Mouse (Mus musculus) midbrain, embryonic 15.5 days (tissue): ENCODE results near the gene Ppp3r1. TPM values are rescaled to one million over a fixed set of nuclear protein-coding genes. Genes with fewer than 3 reads are reported as not detected.
A peak's percentile ranks its signal among the peaks of the same experiment; 100 is the strongest.

Source experiments
- ATAC-seq: fragments of 200-750 bp; cut with Nextera tagmentation; replicated peaks from 2 replicates; pipeline ENCODE4 v1.8.0; 2017; ENCODE audit warnings: moderate TSS enrichment
- H3K27ac ChIP-seq: fragments of 300-500 bp; sonication (generic); 2 replicates; pipeline ENCODE4 v1.5.1; 2015; ENCODE audit warnings: mild to moderate bottlenecking, inconsistent platforms
- H3K27me3 ChIP-seq: fragments of 300-500 bp; sonication (generic); replicated peaks from 2 replicates; pipeline ENCODE4 v1.6.1; 2015; ENCODE audit warnings: inconsistent platforms
- H3K36me3 ChIP-seq: fragments of 300-500 bp; sonication (generic); replicated peaks from 2 replicates; pipeline ENCODE4 v1.6.1; 2015; ENCODE audit warnings: inconsistent platforms
- H3K4me1 ChIP-seq: fragments of 300-500 bp; sonication (generic); 2 replicates; pipeline ENCODE4 v1.6.1; 2015; ENCODE audit warnings: inconsistent platforms
- H3K4me2 ChIP-seq: fragments of 300-500 bp; sonication (generic); 2 replicates; pipeline ENCODE4 v1.6.1; 2015; ENCODE audit warnings: inconsistent platforms, mild to moderate bottlenecking, moderate library complexity
- H3K4me3 ChIP-seq: fragments of 300-500 bp; sonication (generic); 2 replicates; pipeline ENCODE4 v1.5.1; 2015; ENCODE audit warnings: mild to moderate bottlenecking, inconsistent platforms
- H3K9ac ChIP-seq: fragments of 300-500 bp; sonication (generic); 2 replicates; pipeline ENCODE4 v1.6.1; 2015; ENCODE audit warnings: mild to moderate bottlenecking, inconsistent platforms
- H3K9me3 ChIP-seq: fragments of 300-500 bp; sonication (generic); 2 replicates; pipeline ENCODE4 v1.6.1; 2016; ENCODE audit warnings: inconsistent platforms
- WGBS: fragments of 180-500 bp; shearing (Covaris S2); methylation state at CpG from one replicate; pipeline ENCODE4 v1.1.7; 2015; ENCODE audit warnings: mixed read lengths; 5-methylcytosine and 5-hydroxymethylcytosine counted together
- polyA plus RNA-seq: library from polyadenylated mRNA; unstranded; fragments of >200 nt; fragmentation: Nextera tagmentation; extraction: Ambion mirVana; gene quantifications from 2 replicates; pipeline ENCODE4 v1.2.1, GENCODE M21; 2015

Ppp3r1 gene
- 195 and 200 TPM in 2 replicates for polyA plus RNA-seq

DNA sequence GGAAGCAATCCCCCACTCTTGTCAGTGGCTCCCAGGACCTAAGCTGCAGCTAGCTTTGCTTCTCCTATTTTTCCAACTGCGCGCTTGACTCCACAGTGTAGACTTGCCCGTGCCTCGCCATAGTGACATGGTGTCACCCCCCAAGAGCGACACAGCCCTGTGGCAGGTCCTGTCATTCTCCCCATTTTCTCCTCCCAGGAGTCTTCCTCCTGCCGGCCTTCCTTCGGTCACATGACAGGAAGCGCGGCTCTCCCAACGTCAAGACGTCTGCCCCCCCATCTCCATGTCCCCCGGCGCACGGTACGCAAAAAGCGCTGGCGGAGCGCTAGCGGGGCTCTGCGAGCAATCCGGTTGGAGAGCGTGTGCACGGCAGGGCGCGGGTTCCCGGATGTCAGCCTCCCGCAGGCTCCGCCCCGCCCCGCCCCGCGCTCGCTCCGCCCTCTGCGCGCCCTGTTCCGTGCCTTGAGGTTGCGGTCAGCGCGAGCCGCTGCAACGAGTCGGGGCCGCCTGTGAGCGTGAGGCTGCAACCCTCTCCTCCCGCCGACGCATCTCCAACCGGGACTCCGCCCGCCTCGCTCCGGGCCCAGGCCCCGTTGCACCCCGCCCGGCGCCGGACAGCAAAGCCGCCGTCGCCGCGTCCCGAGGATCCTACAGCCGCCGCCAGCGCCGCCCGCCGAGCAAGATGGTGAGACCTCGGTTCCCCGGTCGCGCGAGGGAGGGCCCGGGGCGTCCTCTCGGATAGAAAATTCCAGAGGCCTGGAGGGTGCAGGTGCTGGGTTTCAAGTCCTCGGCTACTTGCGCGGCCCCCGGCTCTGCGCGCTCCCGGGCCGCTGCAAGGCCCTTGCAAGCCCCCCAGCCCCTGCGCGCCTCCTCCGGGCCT lies at the start of gene Ppp3r1:
Ppp3r1 (plus strand) TSS at position 406 of the 880 bp plus-strand sequence.
- peak within 1 kb of the TSS; percentile 100 for H3K4me3 ChIP-seq
- no peaks in the 10 kb centered on the region for H3K27me3 ChIP-seq
- H3K36me3 ChIP-seq = no peaks in the 10 kb centered on the region
- H3K9ac ChIP-seq = peak within 1 kb of the TSS; percentile 99
- ATAC-seq = peak; percentile 98
- under 1% methylated on average over 84 of the region's 89 CpGs for WGBS
- H3K27ac ChIP-seq = peak within 1 kb of the TSS; percentile 96
- H3K4me2 ChIP-seq = peak within 1 kb of the TSS; percentile 68
- H3K9me3 ChIP-seq = no peaks in the 10 kb centered on the region
- H3K4me1 ChIP-seq = peaks cover 37% of the 10 kb centered on the region

DNA sequence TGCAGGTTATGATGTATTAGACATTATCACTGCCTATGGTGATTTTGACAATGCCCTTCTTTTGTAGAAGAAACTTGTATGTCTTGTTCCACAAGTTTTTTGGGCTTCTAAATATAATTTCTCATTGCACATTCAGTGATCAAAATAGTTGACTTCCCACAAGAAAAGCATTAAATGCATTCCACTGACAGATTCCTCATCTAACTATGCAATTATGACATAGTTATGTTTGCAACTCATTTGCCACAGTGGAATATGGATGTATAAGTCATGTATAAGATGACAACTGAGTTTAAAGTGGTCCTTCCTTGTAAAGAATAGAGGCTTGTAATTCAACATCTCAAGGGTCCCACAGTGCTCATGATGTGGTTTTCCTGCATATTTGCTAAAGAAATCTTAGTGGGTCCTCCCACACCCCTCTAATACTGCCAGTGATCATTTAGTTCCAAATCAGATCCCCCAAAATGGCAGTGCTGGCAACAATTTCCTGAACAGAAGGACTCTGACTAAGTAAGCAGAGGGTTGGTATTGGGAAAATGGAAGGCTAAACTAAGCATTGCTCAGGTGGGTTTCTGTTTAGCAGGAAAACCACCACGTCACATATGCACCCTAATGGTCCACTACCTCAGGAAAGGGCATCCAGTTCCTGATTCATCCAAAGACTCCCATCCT lies 46.5 kb upstream of the Ppp3r1 start:
- H3K27ac ChIP-seq = no peak overlapping the region
- no peaks in the 10 kb centered on the region for H3K36me3 ChIP-seq
- H3K27me3 ChIP-seq = no peaks in the 10 kb centered on the region
- no peak overlapping the region for H3K4me2 ChIP-seq
- H3K9ac ChIP-seq = no peak overlapping the region
- H3K4me3 ChIP-seq = no peak overlapping the region
- WGBS = 74% methylated on average over 1 of the region's 1 CpGs
- no peaks in the 10 kb centered on the region for H3K9me3 ChIP-seq
- no peak for ATAC-seq
- H3K4me1 ChIP-seq = no peaks in the 10 kb centered on the region

DNA sequence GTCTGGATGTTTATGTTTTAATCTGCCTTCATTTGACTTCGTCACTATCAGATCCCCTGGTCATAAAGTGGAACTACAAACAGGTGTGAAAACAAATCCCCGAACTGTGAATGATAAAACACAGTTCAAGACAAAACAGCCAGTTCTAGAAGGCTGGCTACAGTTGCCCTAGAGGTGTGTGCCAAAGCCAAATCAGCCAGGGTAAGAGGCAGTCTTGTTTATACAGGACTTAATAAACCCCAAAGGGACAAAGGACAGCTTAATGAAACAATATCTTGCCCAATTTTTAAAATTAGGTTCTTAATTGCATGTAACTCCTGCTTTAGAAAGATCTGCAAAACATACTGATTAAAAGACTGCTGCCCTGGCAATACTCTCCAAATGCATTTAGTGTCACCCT lies 32.6 kb upstream of the Ppp3r1 start:
- Histone ChIP-seq H3K4me2 (no peak overlapping the region), H3K36me3 (no peaks in the 10 kb centered on the region), H3K9me3 (no peaks in the 10 kb centered on the region), H3K4me1 (no peaks in the 10 kb centered on the region), H3K27ac (no peak overlapping the region), H3K27me3 (no peaks in the 10 kb centered on the region), H3K4me3 (no peak overlapping the region), H3K9ac (no peak overlapping the region)
- 80% methylated on average over 2 of the region's 2 CpGs for WGBS
- ATAC-seq = no peak

DNA sequence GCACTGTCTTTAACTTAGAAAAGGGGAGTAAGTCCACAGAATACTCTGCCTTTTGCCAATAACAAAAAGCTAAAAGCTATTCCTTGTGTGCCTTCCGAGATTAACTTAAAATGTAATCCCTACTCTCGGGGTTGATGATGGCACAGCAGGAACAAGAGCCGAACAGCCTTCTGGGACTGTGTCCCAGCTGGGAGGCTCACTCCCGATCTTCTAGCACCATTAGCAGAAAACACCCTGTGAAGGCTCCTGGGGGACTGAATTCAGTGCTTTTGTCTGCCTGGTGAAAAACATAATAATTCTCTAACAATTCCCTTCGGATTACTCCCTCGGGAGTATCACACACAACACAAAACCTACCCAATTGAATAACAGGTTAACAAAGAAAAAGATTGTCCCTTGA lies 23.4 kb upstream of the Ppp3r1 start:
- no peak overlapping the region for H3K4me3 ChIP-seq
- WGBS = 8% methylated on average over 6 of the region's 6 CpGs
- H3K36me3 ChIP-seq = no peaks in the 10 kb centered on the region
- H3K4me1 ChIP-seq = no peaks in the 10 kb centered on the region
- H3K4me2 ChIP-seq = no peak overlapping the region
- ATAC-seq = no peak
- H3K9me3 ChIP-seq = no peaks in the 10 kb centered on the region
- H3K9ac ChIP-seq = no peak overlapping the region
- no peak overlapping the region for H3K27ac ChIP-seq
- H3K27me3 ChIP-seq = no peaks in the 10 kb centered on the region

DNA sequence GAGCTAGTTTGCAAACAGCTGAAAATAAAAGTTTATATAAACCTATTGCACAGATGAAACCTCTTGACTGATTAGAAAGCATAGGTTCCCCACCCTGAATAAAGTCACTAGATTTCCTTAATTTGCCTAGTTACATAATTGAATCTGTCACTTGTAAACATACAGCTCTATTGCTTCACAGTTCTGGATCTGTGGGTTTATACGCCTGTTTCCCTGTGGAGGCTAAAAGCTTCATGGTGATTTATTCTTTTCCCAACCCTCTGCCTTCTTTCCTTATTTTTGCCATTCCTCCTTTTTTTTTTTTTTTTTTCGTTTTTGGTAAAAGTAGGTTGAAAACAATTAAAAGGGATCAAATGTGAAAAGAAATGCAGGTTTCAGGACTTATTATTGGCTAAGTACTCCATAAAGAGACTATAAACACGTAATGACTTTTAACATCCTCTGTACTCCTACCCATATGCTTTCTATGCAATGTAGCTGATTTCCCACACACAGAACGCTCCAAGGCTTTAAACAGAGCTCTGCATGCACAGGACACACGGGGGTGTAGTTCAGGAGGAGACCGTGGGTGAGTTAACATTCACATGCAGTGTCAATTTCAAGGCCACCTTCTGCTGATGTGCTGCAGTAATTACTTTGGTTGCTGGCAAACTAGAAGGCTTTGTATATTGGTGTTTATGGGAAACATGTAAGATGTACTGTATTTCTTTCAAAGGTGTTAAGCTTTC lies 20.6 kb upstream of the Ppp3r1 start:
- ATAC-seq = no peak
- Histone ChIP-seq H3K27ac (no peak overlapping the region), H3K36me3 (no peaks in the 10 kb centered on the region), H3K27me3 (no peaks in the 10 kb centered on the region), H3K9ac (no peak overlapping the region), H3K9me3 (no peaks in the 10 kb centered on the region), H3K4me2 (no peak overlapping the region), H3K4me3 (no peak overlapping the region), H3K4me1 (no peaks in the 10 kb centered on the region)
- 66% methylated on average over 6 of the region's 6 CpGs for WGBS

DNA sequence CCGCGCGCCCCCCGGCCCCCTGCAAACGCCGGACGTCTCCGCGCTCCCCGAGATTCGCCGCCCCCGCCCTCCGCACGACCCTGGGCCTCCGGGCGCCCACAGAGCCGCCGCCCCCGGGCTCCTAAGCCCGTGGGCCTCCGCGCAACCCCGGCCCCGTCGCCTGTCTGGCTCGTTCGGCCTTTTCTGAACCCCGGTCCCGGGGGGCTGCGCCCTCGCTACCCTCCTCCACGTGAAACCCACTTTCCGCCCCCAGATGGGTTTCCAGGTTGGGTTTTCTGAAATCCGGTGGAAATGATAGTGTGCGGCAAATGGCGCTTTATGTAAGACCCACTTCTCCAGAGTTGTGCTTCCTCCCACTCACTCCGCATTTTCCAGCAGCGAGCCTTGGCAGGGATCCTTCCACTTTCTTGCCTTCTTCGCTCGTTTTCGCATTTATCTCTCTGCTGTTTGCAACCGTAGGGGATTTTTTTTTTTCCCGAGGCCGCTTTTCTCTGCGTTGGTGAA lies 727 bp downstream of the Ppp3r1 start:
- no peaks in the 10 kb centered on the region for H3K9me3 ChIP-seq
- peak overlapping the region; percentile 99 for H3K9ac ChIP-seq
- peak overlapping the region; percentile 96 for H3K27ac ChIP-seq
- ATAC-seq = peak; percentile 31
- H3K4me2 ChIP-seq = peak overlapping the region; percentile 68
- H3K36me3 ChIP-seq = no peaks in the 10 kb centered on the region
- peak overlapping the region; percentile 100 for H3K4me3 ChIP-seq
- WGBS = under 1% methylated on average over 39 of the region's 46 CpGs
- H3K4me1 ChIP-seq = peaks cover 40% of the 10 kb centered on the region
- H3K27me3 ChIP-seq = no peaks in the 10 kb centered on the region

DNA sequence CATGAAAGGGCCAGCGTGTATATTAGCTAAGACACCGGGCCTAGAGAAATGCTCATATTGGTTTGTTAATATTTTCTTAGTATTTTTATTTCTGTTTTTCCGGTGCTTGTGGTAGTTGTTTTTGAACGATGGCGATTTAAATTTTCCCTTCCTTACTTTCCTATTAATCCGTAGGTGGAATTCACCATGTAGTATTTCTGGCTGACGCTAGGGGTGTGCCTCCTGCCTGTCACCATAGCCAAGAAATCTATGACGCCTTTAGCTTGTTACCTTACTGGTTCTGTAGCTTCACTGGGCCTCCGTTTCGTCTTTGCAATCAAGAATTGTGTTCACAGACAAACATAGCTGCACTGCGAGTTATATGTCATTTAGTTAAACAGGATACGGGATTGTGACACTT lies 1.2 kb downstream of the Ppp3r1 start:
- WGBS = 2% methylated on average over 12 of the region's 12 CpGs
- peak overlapping the region; percentile 96 for H3K27ac ChIP-seq
- H3K9ac ChIP-seq = peak overlapping the region; percentile 99
- H3K27me3 ChIP-seq = no peaks in the 10 kb centered on the region
- peak overlapping the region; percentile 100 for H3K4me3 ChIP-seq
- peaks cover 40% of the 10 kb centered on the region for H3K4me1 ChIP-seq
- ATAC-seq = 0 out of 2 replicates have a peak, but pooled peaks have one; percentile 15
- no peaks in the 10 kb centered on the region for H3K9me3 ChIP-seq
- no peaks in the 10 kb centered on the region for H3K36me3 ChIP-seq
- H3K4me2 ChIP-seq = peak overlapping the region; percentile 68

DNA sequence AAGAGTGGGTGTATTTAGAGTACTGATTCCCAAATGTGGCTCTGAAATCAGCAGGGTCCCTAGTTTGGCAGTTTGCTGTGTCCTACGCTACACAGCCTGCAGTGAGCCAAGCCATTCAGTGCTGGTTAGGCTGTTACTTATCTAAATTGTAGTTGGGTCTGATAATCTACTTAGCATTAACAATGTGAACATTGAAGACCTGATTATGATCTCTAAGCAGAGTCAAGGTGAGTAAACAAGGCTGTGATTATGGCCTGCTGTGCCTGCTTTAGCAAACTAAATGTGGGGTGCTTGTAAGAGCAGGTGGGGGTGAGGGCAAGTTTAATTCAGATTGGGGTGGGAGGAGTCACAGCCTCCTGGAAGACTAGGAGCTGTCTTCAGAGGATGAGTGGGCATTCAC lies 4.9 kb downstream of the Ppp3r1 start:
- 65% methylated on average over 1 of the region's 1 CpGs for WGBS
- no peak overlapping the region for H3K9ac ChIP-seq
- no peak overlapping the region for H3K4me3 ChIP-seq
- no peak overlapping the region for H3K27ac ChIP-seq
- ATAC-seq = no peak
- no peaks in the 10 kb centered on the region for H3K9me3 ChIP-seq
- H3K27me3 ChIP-seq = no peaks in the 10 kb centered on the region
- H3K4me1 ChIP-seq = peaks cover 45% of the 10 kb centered on the region
- H3K4me2 ChIP-seq = no peak overlapping the region
- no peaks in the 10 kb centered on the region for H3K36me3 ChIP-seq

DNA sequence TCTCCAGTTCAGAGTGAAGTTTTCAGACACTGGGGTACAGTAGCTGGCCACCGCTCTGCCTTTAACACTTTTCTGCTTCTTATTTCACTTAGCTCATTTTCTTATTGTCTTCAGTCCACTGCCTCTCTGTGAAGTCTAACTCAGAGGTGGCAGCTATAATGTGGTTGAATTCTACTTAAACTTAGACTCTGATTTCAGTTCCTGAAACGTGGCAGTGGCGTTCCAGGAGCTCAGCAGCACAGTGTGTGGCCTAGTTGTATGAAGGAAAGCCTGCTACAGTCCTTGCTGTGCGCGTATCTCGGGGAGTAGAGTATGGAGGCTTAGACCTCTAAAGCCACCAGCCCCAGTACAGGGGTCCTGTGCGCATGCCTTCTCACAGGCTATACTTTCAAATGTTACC lies 7.6 kb downstream of the Ppp3r1 start:
- no peak overlapping the region for H3K4me3 ChIP-seq
- WGBS = 85% methylated on average over 7 of the region's 7 CpGs
- no peak for ATAC-seq
- H3K27ac ChIP-seq = no peak overlapping the region
- H3K36me3 ChIP-seq = no peaks in the 10 kb centered on the region
- no peaks in the 10 kb centered on the region for H3K9me3 ChIP-seq
- H3K4me2 ChIP-seq = no peak overlapping the region
- H3K27me3 ChIP-seq = no peaks in the 10 kb centered on the region
- no peak overlapping the region for H3K9ac ChIP-seq
- H3K4me1 ChIP-seq = peaks cover 37% of the 10 kb centered on the region

DNA sequence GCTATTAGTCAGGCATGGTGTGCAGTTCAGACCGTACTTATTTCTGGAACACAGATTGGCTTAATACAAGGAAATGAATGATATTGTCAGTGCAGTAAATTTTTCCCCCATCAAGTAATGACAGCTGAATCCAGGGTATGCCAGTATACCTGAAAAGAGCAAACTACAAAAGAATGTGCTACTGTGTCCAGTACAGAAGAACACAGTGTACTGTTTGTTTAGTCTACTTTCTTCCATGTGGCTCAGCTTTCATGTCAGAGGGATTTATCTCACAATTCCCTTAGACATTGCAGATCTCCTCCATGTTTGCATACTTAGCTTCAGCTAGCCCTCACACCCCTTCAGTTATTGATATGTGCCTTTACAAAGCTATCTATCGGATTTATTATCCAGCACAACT lies 10.2 kb downstream of the Ppp3r1 start:
- WGBS = 88% methylated on average over 2 of the region's 2 CpGs

DNA sequence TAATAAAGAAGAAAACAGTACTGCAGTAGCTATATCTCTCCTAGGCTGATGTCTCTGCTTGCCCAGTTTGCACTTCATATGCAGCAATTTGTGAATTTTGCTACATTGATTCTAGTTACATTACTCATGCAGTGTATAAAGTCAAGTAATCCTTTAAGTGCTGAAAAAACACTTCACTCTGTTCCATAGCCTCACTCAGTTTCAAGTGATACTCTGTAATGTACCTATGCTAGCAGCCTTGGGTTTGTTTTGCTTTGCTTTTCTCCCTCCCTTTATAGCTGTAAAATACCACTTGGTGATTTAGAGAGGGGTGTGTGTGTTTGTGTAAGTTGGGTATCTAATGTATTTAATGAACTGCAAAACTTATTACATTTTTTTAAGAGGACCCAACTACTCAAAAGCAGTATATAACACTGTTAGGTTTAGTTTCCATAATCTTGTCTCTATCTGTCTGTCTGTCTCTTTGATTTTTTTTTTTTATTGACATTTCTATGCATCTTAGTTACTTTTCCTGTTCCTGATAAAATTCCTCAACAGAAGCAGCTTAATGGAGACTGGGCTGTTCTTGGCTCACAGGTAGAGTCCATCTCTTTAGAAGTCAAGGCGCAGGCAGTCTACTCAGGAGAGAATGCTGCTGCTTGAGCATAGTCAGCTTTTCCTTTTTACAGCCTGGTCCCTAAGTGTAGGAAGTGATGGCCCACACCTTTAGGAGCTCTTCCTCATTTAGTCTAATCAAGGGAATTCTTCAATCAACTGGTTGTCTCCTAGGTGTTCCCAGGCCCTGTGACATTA lies 12.1 kb downstream of the Ppp3r1 start:
- 91% methylated on average over 1 of the region's 1 CpGs for WGBS
- ATAC-seq = no peak
- Histone ChIP-seq H3K9ac (no peak overlapping the region), H3K4me2 (no peak overlapping the region), H3K9me3 (no peaks in the 10 kb centered on the region), H3K27ac (no peak overlapping the region), H3K4me3 (no peak overlapping the region), H3K36me3 (0 out of 2 replicates have a peak, but pooled peaks cover 3% of the 10 kb centered on the region), H3K4me1 (peaks cover 10% of the 10 kb centered on the region; the same call in 1 of the 2 replicates), H3K27me3 (no peaks in the 10 kb centered on the region)

More for the DNA sequence above, 10.2 kb downstream of the Ppp3r1 start:
- ATAC-seq = no peak
- H3K27ac ChIP-seq = no peak overlapping the region
- no peaks in the 10 kb centered on the region for H3K27me3 ChIP-seq
- H3K9ac ChIP-seq = no peak overlapping the region
- H3K36me3 ChIP-seq = 0 out of 2 replicates have a peak, but pooled peaks cover 3% of the 10 kb centered on the region
- no peaks in the 10 kb centered on the region for H3K9me3 ChIP-seq
- peaks cover 14% of the 10 kb centered on the region for H3K4me1 ChIP-seq
- no peak overlapping the region for H3K4me3 ChIP-seq
- no peak overlapping the region for H3K4me2 ChIP-seq
